Mouse (Mus musculus): ENCODE results near the gene Ms4a7. TPM values are rescaled to one million over a fixed set of nuclear protein-coding genes. Genes with fewer than 3 reads are reported as not detected.

Gene Ms4a7
- polyA plus RNA-seq (2014; fragmentation: Illumina TruSeq; extraction: RNeasy Lipid Tissue Mini Kit (QIAGEN cat#74804); ENCODE audit: low read depth, low replicate concordance) = 4.3 TPM

GRCm38 (mm10) chr19:11335932-11336331 lies at the start of gene Ms4a7:
Gene Ms4a7, minus strand, starts transcription at chr19:11336146.

GRCm38 (mm10) chr19:11375273-11375672 lies 39.3 kb upstream of the Ms4a7 start, which contains the start of gene Ms4a4a:
Gene Ms4a4a, plus strand, starts transcription at chr19:11375523.

GRCm38 (mm10) chr19:11314354-11314753 lies 21.6 kb downstream of the Ms4a7 start, which contains the start of gene Ms4a14:
Gene Ms4a14, minus strand, starts transcription at chr19:11314454.

GRCm38 (mm10) chr19:11283773-11284172 lies 52.2 kb downstream of the Ms4a7 start, which contains the start of gene Ms4a5:
Gene Ms4a5, minus strand, starts transcription at chr19:11283873.

Other genes starting within 250 kb of the Ms4a7 start
- gene 1700017D01Rik, start 205.3 kb downstream of the Ms4a7 start, polyA plus RNA-seq (2014; fragmentation: Illumina TruSeq; extraction: RNeasy Lipid Tissue Mini Kit (QIAGEN cat#74804); ENCODE audit: low read depth, low replicate concordance) = not detected
- gene 1700025F22Rik, start 170.8 kb downstream of the Ms4a7 start, polyA plus RNA-seq (2014; fragmentation: Illumina TruSeq; extraction: RNeasy Lipid Tissue Mini Kit (QIAGEN cat#74804); ENCODE audit: low read depth, low replicate concordance) = not detected
- gene Ms4a13, start 139.4 kb downstream of the Ms4a7 start, polyA plus RNA-seq (2014; fragmentation: Illumina TruSeq; extraction: RNeasy Lipid Tissue Mini Kit (QIAGEN cat#74804); ENCODE audit: low read depth, low replicate concordance) = not detected
- gene Ms4a12, start 103.7 kb downstream of the Ms4a7 start, polyA plus RNA-seq (2014; fragmentation: Illumina TruSeq; extraction: RNeasy Lipid Tissue Mini Kit (QIAGEN cat#74804); ENCODE audit: low read depth, low replicate concordance) = not detected
- 0.50 TPM for gene Ms4a1, start 69.9 kb downstream of the Ms4a7 start, polyA plus RNA-seq (2014; fragmentation: Illumina TruSeq; extraction: RNeasy Lipid Tissue Mini Kit (QIAGEN cat#74804); ENCODE audit: low read depth, low replicate concordance)
- not detected for gene Ms4a5, start 52.3 kb downstream of the Ms4a7 start, polyA plus RNA-seq (2014; fragmentation: Illumina TruSeq; extraction: RNeasy Lipid Tissue Mini Kit (QIAGEN cat#74804); ENCODE audit: low read depth, low replicate concordance)
- 0.31 TPM for gene Ms4a14, start 21.7 kb downstream of the Ms4a7 start, polyA plus RNA-seq (2014; fragmentation: Illumina TruSeq; extraction: RNeasy Lipid Tissue Mini Kit (QIAGEN cat#74804); ENCODE audit: low read depth, low replicate concordance)
- 3.3 TPM for gene Ms4a4a, start 39.4 kb upstream of the Ms4a7 start, polyA plus RNA-seq (2014; fragmentation: Illumina TruSeq; extraction: RNeasy Lipid Tissue Mini Kit (QIAGEN cat#74804); ENCODE audit: low read depth, low replicate concordance)
- 0.71 TPM for gene Ms4a4c, start 68.6 kb upstream of the Ms4a7 start, polyA plus RNA-seq (2014; fragmentation: Illumina TruSeq; extraction: RNeasy Lipid Tissue Mini Kit (QIAGEN cat#74804); ENCODE audit: low read depth, low replicate concordance)
- 0.76 TPM for gene Ms4a4b, start 107.4 kb upstream of the Ms4a7 start, polyA plus RNA-seq (2014; fragmentation: Illumina TruSeq; extraction: RNeasy Lipid Tissue Mini Kit (QIAGEN cat#74804); ENCODE audit: low read depth, low replicate concordance)
- gene Ms4a6c, start 133.2 kb upstream of the Ms4a7 start, polyA plus RNA-seq (2014; fragmentation: Illumina TruSeq; extraction: RNeasy Lipid Tissue Mini Kit (QIAGEN cat#74804); ENCODE audit: low read depth, low replicate concordance) = 7.1 TPM
- gene Gm8369, start 149.8 kb upstream of the Ms4a7 start, polyA plus RNA-seq (2014; fragmentation: Illumina TruSeq; extraction: RNeasy Lipid Tissue Mini Kit (QIAGEN cat#74804); ENCODE audit: low read depth, low replicate concordance) = not detected
- gene Ms4a6b, start 180.4 kb upstream of the Ms4a7 start, polyA plus RNA-seq (2014; fragmentation: Illumina TruSeq; extraction: RNeasy Lipid Tissue Mini Kit (QIAGEN cat#74804); ENCODE audit: low read depth, low replicate concordance) = 4.7 TPM
- 17.2 TPM for gene Ms4a4d, start 200.7 kb upstream of the Ms4a7 start, polyA plus RNA-seq (2014; fragmentation: Illumina TruSeq; extraction: RNeasy Lipid Tissue Mini Kit (QIAGEN cat#74804); ENCODE audit: low read depth, low replicate concordance)

Data from heart, adult 10 weeks (tissue).